Mouse (Mus musculus) liver, adult 2 months (tissue): ENCODE results near the gene Evi5l. TPM values are rescaled to one million over a fixed set of nuclear protein-coding genes. Genes with fewer than 3 reads are reported as not detected.

Experiments used
- DNase-seq: peaks from one replicate; pipeline ENCODE4 v3.0.0-alpha.2; 2011; ENCODE audit warnings: low read depth, low spot score; ENCODE audit errors: extremely low read depth
- H3K27ac ChIP-seq: fragments of 200-500 bp; replicated peaks from 2 replicates; pipeline ENCODE4 v1.5.1; 2012; ENCODE audit warnings: low read depth, mild to moderate bottlenecking, control low read depth, inconsistent platforms, low read length; ENCODE audit not compliant: insufficient read depth
- H3K27me3 ChIP-seq: fragments of 200-500 bp; 2 replicates; pipeline ENCODE4 v1.6.1; 2012; ENCODE audit warnings: mild to moderate bottlenecking, moderate library complexity, low read length, inconsistent platforms; ENCODE audit not compliant: control insufficient read depth, insufficient read depth
- H3K36me3 ChIP-seq: fragments of 200-500 bp; 2 replicates; pipeline ENCODE4 v1.6.1; 2012; ENCODE audit warnings: low read length, inconsistent platforms; ENCODE audit not compliant: control insufficient read depth, insufficient read depth
- H3K4me1 ChIP-seq: fragments of 200-500 bp; 2 replicates; pipeline ENCODE4 v1.6.1; 2011; ENCODE audit warnings: low read length; ENCODE audit not compliant: control insufficient read depth, insufficient read depth
- H3K4me3 ChIP-seq: fragments of 200-500 bp; 2 replicates; pipeline ENCODE4 v1.5.1; 2011; ENCODE audit warnings: low read depth, mild to moderate bottlenecking, control low read depth, low read length, moderate library complexity; ENCODE audit not compliant: insufficient read depth
- H3K79me2 ChIP-seq: fragments of 200-500 bp; 2 replicates; pipeline ENCODE4 v1.6.1; 2012; ENCODE audit warnings: inconsistent platforms, mild to moderate bottlenecking, low read length, moderate library complexity; ENCODE audit not compliant: control insufficient read depth, insufficient read depth
- H3K9ac ChIP-seq: fragments of 200-500 bp; 2 replicates; pipeline ENCODE4 v1.6.1; 2012; ENCODE audit warnings: low read depth, mild to moderate bottlenecking, control low read depth, inconsistent platforms, low read length
- CTCF ChIP-seq: fragments of 200-500 bp; IDR thresholded peaks from 2 replicates; pipeline ENCODE4 v1.5.1; 2011; ENCODE audit warnings: low read depth, low read length, control low read depth
- POLR2A ChIP-seq: fragments of 200-500 bp; IDR thresholded peaks from 2 replicates; pipeline ENCODE4 v1.6.1; 2011; ENCODE audit warnings: low read length, control low read depth; ENCODE audit not compliant: insufficient read depth; ENCODE audit errors: extremely low read depth
- WGBS: fragments of 180-500 bp; shearing (Covaris S2); methylation state at CpG from one replicate; pipeline ENCODE4 v1.1.7; 2018; 5-methylcytosine and 5-hydroxymethylcytosine counted together
- polyA plus RNA-seq: library from polyadenylated mRNA; depleted of rRNA; stranded (reverse); fragments of >200 nt; gene quantifications from 2 replicates; pipeline ENCODE4 v1.2.3, GENCODE M21; 2012
- total RNA-seq: library from RNA; depleted of rRNA; stranded (reverse); fragments of >200 nt; gene quantifications from 2 replicates; pipeline ENCODE4 v1.2.3, GENCODE M21; 2014

Evi5l gene
- total and polyA plus RNA-seq, 2 experiments, result 3.2 to 8.0 TPM

DNA sequence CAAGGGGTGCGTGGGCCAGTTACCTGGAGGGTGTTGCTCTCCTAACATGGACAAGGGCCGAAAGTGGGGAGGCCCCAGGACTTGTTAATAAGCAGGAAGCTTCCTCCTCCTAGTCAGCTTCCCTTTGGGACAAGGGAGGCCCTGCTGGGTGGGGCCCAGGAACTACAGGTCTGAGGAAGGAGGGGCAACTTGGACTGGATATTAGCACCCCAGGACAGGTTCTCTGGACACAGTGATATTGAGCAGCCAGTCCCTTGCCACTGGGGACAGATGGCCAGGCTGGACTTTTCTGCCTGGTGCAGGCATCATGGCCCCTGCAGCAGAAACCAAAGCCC lies 40.6 kb downstream of the Evi5l start:
- H3K9ac ChIP-seq, result no peak overlapping the region
- H3K79me2 ChIP-seq, result no peaks in the 10 kb centered on the region
- H3K27me3 ChIP-seq, result no peaks in the 10 kb centered on the region
- no peaks in the 10 kb centered on the region for H3K4me1 ChIP-seq
- 81% methylated on average over 2 of the region's 2 CpGs for WGBS
- no peak for TF ChIP-seq CTCF
- TF ChIP-seq POLR2A, result no peak
- no peak overlapping the region for H3K27ac ChIP-seq
- DNase-seq, result no peak
- no peaks in the 10 kb centered on the region for H3K36me3 ChIP-seq
- no peak overlapping the region for H3K4me3 ChIP-seq

DNA sequence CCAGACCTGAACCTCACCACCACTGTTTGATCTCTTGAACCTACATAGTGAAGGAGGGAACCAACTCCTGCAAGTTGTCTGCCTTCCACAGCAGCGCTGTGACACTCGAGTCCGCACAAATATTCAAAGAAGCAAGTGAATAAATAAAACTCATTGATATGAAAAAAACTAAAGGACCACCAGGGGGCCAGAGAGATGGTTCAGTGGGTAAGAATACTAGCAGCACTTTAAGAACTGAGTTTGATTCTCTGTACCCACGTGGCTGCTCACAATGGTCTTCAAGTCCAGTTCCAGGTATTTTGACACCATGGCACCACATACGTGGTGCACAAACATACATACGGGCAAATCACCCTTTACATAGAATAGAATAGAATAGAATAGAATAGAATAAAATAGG lies 44.7 kb downstream of the Evi5l start:
- Histone ChIP-seq H3K4me1 (peaks cover 11% of the 10 kb centered on the region), H3K79me2 (no peaks in the 10 kb centered on the region), H3K36me3 (no peaks in the 10 kb centered on the region), H3K4me3 (no peak overlapping the region), H3K9ac (no peak overlapping the region), H3K27ac (no peak overlapping the region), H3K27me3 (no peaks in the 10 kb centered on the region; the same call in 1 of the 2 replicates)
- 84% methylated on average over 6 of the region's 6 CpGs for WGBS
- TF ChIP-seq POLR2A, result no peak
- TF ChIP-seq CTCF, result no peak
- no peak for DNase-seq

DNA sequence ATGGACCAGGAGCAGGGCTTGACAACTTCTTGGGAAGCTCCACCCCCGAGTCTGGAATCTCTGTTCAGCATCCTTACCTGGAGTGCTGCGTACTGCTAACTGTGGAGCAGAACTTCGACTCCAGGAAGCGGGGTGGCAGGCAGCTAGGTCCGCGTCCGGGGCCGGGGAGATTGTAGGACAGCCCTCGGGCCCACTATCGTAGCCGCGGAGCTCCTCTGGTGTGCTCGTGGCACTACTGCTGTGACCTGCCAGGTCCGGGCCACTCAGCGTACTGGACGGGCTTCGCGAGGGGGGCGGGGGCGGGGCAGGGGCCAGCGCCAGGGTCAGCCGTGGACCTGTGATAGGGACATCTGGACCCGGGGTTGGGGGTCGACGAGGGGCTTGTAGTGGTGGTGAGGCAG lies 46.4 kb downstream of the Evi5l start:
- peak overlapping the region; percentile 39; the same call in 1 of the 2 replicates for H3K4me3 ChIP-seq
- under 1% methylated on average over 25 of the region's 25 CpGs for WGBS
- H3K9ac ChIP-seq, result peak overlapping the region; percentile 42
- no peaks in the 10 kb centered on the region for H3K36me3 ChIP-seq
- no peaks in the 10 kb centered on the region for H3K79me2 ChIP-seq
- peaks cover 11% of the 10 kb centered on the region for H3K27me3 ChIP-seq
- H3K27ac ChIP-seq, result no peak overlapping the region
- TF ChIP-seq POLR2A (no peak), CTCF (no peak)
- no peak for DNase-seq
- H3K4me1 ChIP-seq, result peaks cover 11% of the 10 kb centered on the region

DNA sequence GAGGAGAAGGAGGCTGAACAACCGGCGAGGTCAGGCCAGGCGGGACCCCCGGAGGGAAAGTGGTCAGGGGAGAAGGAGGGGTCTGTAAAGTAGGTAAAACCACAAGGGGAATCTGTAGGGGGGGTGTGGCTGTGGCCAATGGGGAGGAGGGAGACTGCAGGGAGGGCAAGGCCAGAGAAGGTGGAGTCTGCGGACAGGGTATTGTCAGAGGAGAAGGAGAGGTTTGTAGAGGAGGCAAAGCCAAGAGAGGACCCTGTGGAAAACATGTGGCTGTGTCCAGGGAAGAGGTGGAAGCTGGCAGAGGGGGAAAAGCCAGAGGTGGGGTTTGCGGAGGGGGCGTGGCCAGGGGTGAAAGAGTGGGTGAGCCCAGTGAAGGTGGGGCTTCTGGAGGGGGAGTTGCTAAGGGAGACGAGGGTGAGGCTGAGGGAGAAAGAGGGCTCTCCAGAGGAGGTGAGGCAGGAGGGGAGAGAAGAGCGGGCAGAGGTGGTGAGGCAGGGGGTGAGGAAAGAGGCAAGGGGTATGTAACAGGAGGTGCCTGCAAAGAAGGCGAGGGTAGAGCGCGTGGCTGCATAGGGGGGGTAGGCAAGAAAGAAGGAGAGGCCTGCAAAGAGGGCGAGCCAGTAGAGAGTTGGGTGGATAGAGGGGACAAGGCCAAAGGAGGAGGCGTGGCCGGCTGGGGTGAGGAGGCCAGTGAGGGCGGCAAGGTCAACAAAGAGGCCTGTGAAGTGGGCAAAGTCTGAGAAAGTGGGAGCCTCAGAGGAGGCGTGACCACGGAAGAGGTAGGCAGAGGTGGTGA lies 47.0 kb downstream of the Evi5l start:
- Histone ChIP-seq H3K27me3 (peaks cover 11% of the 10 kb centered on the region), H3K36me3 (no peaks in the 10 kb centered on the region), H3K27ac (0 out of 2 replicates have a peak overlapping the region, but pooled peaks have one; percentile 8), H3K4me1 (peaks cover 11% of the 10 kb centered on the region), H3K4me3 (peak overlapping the region; percentile 39), H3K79me2 (no peaks in the 10 kb centered on the region), H3K9ac (peak overlapping the region; percentile 29)
- no peak for TF ChIP-seq CTCF
- TF ChIP-seq POLR2A, result no peak
- WGBS, result 2% methylated on average over 18 of the region's 18 CpGs
- DNase-seq, result peak; percentile 74

DNA sequence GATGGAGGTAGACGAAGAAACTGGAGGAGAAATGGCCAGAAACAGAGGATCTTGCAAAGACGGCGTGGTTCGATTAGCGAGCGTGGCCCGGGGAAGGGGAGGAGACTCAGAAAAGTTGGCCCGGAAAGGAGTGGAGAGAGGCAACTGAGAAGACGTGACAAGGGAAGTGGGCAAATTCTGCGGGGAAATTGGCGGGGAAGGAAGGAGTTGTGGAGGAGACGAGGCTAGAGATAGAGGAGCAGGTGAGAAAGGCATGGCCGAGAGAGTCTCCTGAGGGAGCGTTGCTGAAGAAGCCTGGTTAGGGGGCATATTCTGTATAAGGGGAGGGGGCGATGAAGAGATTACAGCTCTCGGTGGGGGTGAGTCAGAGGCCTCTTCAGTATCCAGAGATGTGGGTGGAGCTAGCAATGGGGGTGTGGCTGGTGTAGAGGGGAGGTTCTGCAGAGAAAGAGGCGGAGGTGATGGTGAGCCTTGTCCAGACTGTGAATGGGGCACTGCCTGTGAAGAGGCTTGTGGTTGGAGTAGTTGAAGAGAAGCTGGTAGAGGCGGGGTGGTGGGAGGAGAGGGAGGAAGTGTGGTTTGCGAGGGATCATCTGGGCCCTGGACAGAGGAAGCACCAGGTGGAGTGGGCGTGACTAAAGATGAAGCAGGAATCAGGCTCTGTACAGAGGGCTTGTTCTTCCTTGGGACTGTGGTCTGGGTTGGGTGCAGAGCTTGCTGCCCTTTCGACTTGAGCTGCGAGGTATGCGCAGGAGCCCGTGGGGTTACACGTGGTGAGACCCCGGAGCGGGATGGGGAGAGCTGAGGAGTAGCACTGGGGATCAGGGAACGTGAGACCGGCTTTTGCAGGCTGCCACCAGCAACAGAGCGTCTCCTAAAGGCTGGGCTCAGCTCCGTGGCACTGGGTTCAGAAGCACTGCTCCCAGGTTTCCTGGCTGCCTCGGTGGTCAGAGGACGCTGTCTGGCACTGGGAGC lies 47.9 kb downstream of the Evi5l start:
- Histone ChIP-seq H3K4me3 (peak overlapping the region; percentile 39), H3K9ac (peak overlapping the region; percentile 29), H3K27me3 (peaks cover 11% of the 10 kb centered on the region), H3K4me1 (peaks cover 11% of the 10 kb centered on the region), H3K36me3 (no peaks in the 10 kb centered on the region), H3K27ac (no peak overlapping the region), H3K79me2 (no peaks in the 10 kb centered on the region)
- peak; percentile 65 for DNase-seq
- TF ChIP-seq CTCF (no peak), POLR2A (no peak)
- WGBS, result 14% methylated on average over 33 of the region's 33 CpGs

DNA sequence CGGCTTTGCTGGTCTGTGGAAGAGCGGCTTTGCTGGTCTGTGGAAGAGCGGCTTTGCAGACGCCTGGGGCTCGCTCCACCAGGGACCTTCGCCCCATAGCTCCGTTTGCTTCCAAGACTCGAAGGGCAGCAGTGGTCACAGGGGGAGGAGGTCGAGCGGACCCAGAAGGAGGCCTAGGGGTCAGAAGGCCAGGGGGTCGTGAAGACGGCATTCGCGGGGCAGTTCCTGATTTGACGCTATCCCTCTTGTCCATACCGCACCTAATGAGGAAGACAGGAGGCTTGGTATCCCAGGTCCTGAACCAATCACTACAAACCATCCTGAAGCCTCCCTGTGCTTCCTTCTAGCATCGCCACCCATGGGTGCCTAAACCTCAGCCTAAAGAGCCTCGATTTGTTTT lies 49.9 kb downstream of the Evi5l start:
- H3K4me3 ChIP-seq, result no peak overlapping the region
- 33% methylated on average over 18 of the region's 18 CpGs for WGBS
- H3K27me3 ChIP-seq, result peaks cover 11% of the 10 kb centered on the region

More for the DNA sequence above, 49.9 kb downstream of the Evi5l start:
- H3K36me3 ChIP-seq, result no peaks in the 10 kb centered on the region
- no peaks in the 10 kb centered on the region for H3K79me2 ChIP-seq
- H3K4me1 ChIP-seq, result peaks cover 11% of the 10 kb centered on the region
- no peak overlapping the region for H3K9ac ChIP-seq
- no peak for TF ChIP-seq CTCF
- TF ChIP-seq POLR2A, result no peak
- H3K27ac ChIP-seq, result no peak overlapping the region
- DNase-seq, result no peak
